Mouse (Mus musculus) left cerebral cortex, adult 2 months (tissue): ENCODE data around the gene Ank2. TPM values are rescaled to one million over a fixed set of nuclear protein-coding genes. Genes with fewer than 3 reads are reported as not detected.
A peak's percentile ranks its signal among the peaks of the same experiment; 100 is the strongest.

Experiments used
- DNase-seq, 2 experiments: peaks; one replicate each; pipeline ENCODE4 v3.0.0; 2021 to 2022; ENCODE audit warnings: low spot score in 2 of 2, mixed read lengths in 1 of 2; ENCODE audit errors: extremely low spot score in 1 of 2
- H3K27ac ChIP-seq: fragments of 200-600 bp; 2 replicates; pipeline ENCODE4 v1.8.1; 2022
- H3K4me3 ChIP-seq: fragments of 200-600 bp; 2 replicates; pipeline ENCODE4 v1.8.1; 2022
- CTCF ChIP-seq: fragments of 200-600 bp; IDR thresholded peaks from 2 replicates; pipeline ENCODE4 v1.8.1; 2022; ENCODE audit warnings: antibody characterized with exemption, mild to moderate bottlenecking, moderate library complexity
- intact Hi-C: fragments of 180-260 bp; cut with DNase I; formaldehyde crosslinking; loops from one replicate; pipeline ENCODE4 v1.15.1; 2025
- total RNA-seq, 2 experiments: library from RNA; stranded (reverse); gene quantifications; 2 replicates each; pipeline ENCODE4 v1.2.3; 2021

The Ank2 gene
- total RNA-seq, 2 experiments from 2014 or later: 905 to 916 TPM

DNA sequence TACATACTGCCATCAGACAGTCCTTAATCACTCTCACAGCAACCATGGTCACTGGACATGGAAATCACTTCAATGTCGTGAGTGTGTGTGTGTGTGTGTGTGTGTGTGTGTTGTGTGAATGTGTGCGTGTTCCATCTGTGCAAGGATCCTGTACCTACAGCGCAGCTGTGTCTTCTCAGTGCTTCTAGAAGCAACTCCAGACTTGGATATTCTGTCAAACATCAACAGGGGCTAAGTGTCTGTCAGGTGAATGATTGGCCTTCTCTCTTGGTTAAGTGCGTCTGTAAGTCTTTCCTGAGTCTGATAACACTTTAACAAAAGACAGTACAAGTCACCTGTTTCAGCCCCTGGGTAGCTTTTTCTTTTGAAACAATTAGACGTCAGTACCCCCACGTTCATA is 25.0 kb downstream of the Ank2 start:
- no peak overlapping the region for H3K4me3 ChIP-seq
- no peak for DNase-seq
- intact Hi-C loops: no loop called here
- no peak for TF ChIP-seq CTCF
- H3K27ac ChIP-seq: no peak overlapping the region

DNA sequence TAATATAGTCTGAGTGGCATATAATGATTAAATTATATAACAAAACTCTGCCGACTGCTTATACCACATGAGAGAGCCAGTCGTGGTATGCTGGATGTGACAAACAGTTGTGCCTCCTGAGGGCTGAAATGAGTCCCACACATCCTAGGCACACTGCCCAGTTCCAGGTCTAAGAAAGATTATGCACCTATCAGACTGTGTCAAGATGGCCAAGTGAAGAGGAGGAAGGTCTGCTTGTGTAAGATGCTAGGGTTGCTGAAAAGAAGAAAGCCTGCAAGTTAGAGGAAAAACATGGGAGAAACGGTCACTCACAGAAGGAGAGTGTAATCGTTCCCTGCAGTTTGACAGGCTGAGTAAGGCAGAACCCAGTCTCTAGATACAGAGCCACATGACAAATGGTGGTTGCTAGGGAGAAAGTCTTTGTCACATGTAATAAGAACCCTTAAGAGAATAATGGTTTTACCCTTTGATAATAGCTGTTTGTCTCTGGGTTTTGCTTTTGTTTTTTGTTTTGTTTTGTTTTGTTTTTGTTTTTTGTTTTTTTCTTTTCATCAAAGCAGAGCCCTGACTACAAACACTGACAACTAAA is 29.9 kb downstream of the Ank2 start:
- intact Hi-C loops: no loop called here
- H3K4me3 ChIP-seq: no peak overlapping the region
- no peak overlapping the region for H3K27ac ChIP-seq
- DNase-seq: no peak
- TF ChIP-seq CTCF: no peak

- no peak for DNase-seq
- Histone ChIP-seq H3K4me3 (no peak overlapping the region), H3K27ac (no peak overlapping the region)
- intact Hi-C loops: no loop called here
- no peak for TF ChIP-seq CTCF
These were observed 30.6 kb downstream of the Ank2 start for GRCm38 (mm10) chr3:127468569-127468968.

DNA sequence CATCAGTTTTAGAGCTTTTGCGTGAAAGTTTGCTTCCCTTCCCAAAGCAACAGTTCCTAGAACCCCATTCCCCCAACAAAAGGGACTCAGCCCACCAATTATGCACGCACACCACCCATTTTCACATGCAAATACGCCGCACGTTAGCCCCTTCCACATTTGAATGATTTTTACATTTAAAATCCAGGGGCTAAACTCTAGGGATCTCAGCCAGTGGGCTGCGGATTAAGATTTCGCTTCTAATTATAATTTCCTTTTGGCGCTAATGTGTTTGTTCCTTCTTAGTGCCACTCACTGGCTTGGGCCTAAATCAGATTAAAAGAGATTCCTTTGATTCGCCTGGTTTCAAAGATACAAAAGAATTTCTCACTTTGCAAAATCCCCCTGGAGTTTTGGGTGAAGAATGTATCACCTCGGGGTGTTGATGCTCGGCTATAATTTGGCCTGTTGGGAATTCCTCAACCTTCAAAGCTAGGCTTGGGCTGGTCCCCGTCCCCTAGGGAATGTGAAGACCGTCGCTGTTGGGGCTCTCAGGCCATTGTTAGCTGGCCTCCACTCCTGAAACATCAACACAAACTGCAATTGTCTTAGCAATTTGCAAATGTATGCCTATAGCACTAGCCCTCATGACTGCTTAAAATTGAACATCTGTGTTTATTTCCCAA is 35.2 kb downstream of the Ank2 start:
- no peak overlapping the region for H3K4me3 ChIP-seq
- intact Hi-C loops: no loop called here
- H3K27ac ChIP-seq: no peak overlapping the region
- TF ChIP-seq CTCF: no peak
- no peak for DNase-seq

DNA sequence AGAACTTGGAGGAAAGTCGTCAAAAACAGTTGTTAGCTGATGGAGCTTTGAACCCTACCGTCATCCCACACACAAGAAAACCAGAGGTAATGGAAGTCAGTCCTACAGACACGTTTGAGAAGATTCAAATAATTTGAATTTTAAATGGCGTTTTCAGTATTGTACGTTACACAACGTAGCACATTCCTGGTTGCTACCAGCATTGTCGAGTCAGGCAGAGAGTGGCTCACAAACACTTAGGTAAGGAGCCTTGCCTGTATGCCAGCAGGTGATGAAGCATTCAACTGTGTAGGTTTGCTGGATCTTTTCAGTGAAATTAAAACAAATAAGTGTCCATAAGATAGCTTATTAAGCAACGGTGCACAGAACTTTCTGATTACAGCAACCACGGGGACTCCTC is 36.0 kb downstream of the Ank2 start:
- no peak for DNase-seq
- no peak overlapping the region for H3K4me3 ChIP-seq
- no peak for TF ChIP-seq CTCF
- H3K27ac ChIP-seq: no peak overlapping the region
- intact Hi-C loops: no loop called here

GRCm38 (mm10) chr3:127462413-127462812 is 36.7 kb downstream of the Ank2 start:
- Histone ChIP-seq H3K27ac (no peak overlapping the region), H3K4me3 (no peak overlapping the region)
- no peak for DNase-seq
- intact Hi-C loops: no loop called here
- no peak for TF ChIP-seq CTCF

GRCm38 (mm10) chr3:127460891-127461437 is 38.2 kb downstream of the Ank2 start:
- intact Hi-C loops: no loop called here
- TF ChIP-seq CTCF: no peak
- Histone ChIP-seq H3K27ac (no peak overlapping the region), H3K4me3 (no peak overlapping the region)
- no peak for DNase-seq

GRCm38 (mm10) chr3:127459858-127460257 is 39.3 kb downstream of the Ank2 start:
- TF ChIP-seq CTCF: no peak
- no peak overlapping the region for H3K27ac ChIP-seq
- no peak overlapping the region for H3K4me3 ChIP-seq
- intact Hi-C loops: no loop called here
- DNase-seq: no peak

- Histone ChIP-seq H3K4me3 (no peak overlapping the region), H3K27ac (no peak overlapping the region)
- intact Hi-C loops: no loop called here
- no peak for TF ChIP-seq CTCF
- no peak for DNase-seq
These were observed 40.2 kb downstream of the Ank2 start for GRCm38 (mm10) chr3:127458925-127459324.

DNA sequence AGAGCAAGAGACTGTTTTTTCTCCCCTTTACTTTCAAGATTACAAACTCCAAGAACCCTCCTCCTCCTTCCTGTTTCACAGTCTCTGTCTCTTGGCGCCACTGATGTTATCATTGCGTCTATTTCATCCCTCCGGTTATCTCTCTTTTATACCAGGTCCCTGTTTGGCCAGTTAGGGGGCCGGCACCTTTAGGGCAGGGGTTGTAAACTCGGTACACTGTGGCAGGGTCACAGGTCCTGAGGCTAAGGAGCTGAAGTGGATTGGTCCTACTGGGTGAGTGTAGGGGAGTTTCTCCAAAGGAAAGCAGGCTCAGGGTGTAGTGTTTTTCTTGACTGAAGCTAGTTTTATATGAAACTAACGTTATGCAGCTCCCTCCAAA is 40.7 kb downstream of the Ank2 start:
- no peak for DNase-seq
- Histone ChIP-seq H3K4me3 (no peak overlapping the region), H3K27ac (no peak overlapping the region)
- intact Hi-C loops: no loop called here
- no peak for TF ChIP-seq CTCF

DNA sequence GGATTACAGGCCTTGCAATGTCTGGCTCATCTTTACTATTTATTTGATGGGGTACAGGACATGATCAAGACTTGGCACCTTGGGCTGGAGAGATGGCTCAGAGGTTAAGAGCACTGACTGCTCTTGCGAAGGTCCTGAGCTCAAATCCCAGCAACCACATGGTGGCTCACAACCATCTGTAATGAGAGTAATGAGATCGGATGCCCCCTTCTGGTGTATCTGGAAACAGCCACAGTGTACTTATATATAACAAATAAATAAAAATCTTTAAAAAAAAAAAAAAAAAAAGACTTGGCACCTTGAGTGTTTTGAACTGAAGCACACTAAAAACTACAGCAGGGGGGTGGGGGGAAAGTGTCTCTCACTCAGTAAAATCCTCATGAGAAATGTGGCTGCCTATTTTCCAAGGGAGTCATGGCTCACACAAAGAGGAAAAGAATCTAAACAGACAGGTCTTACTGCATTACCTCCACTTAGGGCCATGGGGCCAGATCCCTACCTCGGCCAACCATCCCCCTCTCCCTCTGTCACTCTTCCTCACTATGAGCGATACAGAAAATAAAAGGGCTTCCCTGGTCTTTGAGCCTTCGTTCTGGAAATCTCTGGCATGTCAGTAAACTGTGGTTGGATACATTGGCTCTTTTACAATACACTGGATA is 41.3 kb downstream of the Ank2 start:
- H3K4me3 ChIP-seq: no peak overlapping the region
- DNase-seq: no peak
- peak; percentile 6 for TF ChIP-seq CTCF
- H3K27ac ChIP-seq: no peak overlapping the region
- intact Hi-C loops: no loop called here

DNA sequence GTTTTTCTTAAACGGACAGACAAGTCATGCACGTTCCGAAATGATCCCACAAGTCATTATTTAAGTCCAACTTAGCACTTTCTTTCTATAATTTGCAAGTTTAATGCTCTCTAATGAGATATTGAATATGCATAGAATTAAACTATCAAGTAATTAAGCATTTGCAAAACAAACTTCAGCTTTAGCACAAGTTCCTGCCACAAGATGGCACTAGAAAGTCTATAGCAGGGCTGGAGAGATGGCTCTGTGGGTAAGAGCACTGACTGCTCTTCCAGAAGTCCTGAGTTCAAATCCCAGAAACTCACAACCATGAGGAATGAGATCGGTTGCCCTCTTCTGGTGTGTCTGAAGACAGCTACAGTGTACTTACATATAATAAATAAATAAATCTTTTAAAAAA is 45.4 kb downstream of the Ank2 start:
- no peak for DNase-seq
- H3K4me3 ChIP-seq: no peak overlapping the region
- peak; percentile 47 for TF ChIP-seq CTCF
- intact Hi-C loops: loop anchor here (2.0 kb wide), 1 partner anchor 99 kb away; the partner anchor contains the start of genes Larp7 and Zgrf1
- H3K27ac ChIP-seq: no peak overlapping the region
